Comparison of ENCODE assay signal across 7 mouse cellular contexts in genomic region chr11:55039591-55039990, GRCm38 (mm10). TPM values are rescaled to one million over a fixed set of nuclear protein-coding genes. Genes with fewer than 3 reads are reported as not detected.
DNase-seq lines count a peak whose midpoint lies in the region; ATAC-seq and TF ChIP-seq lines count a peak whose summit lies in the region.

No protein-coding gene starts in this region.

- peak; percentile 94 for TF ChIP-seq CTCF in hindbrain, postnatal 0 days (IDR thresholded peaks at IDR 0.05; ENCODE audit: low read depth)

- H3K27ac ChIP-seq in forebrain, embryonic 16.5 days (ENCODE audit: low read length) = no peak overlapping the region
- no peak overlapping the region for H3K27ac ChIP-seq in hindbrain, postnatal 0 days
- H3K27ac ChIP-seq in midbrain, embryonic 11.5 days (ENCODE audit: low read depth, low read length) = no peak overlapping the region

- no peaks in the 10 kb centered on the region for H3K27me3 ChIP-seq in forebrain, embryonic 16.5 days (replicated peaks; ENCODE audit: control insufficient read depth, insufficient read depth, low read length)
- no peaks in the 10 kb centered on the region for H3K27me3 ChIP-seq in hindbrain, postnatal 0 days (ENCODE audit: insufficient read depth, low read length)
- no peaks in the 10 kb centered on the region; the same call in 1 of the 2 replicates for H3K27me3 ChIP-seq in midbrain, embryonic 11.5 days (ENCODE audit: control insufficient read depth, insufficient read depth, low read length)

- H3K4me2 ChIP-seq in forebrain, embryonic 16.5 days (ENCODE audit: low read length) = no peak overlapping the region
- peak overlapping the region; percentile 7; the same call in 1 of the 2 replicates for H3K4me2 ChIP-seq in hindbrain, postnatal 0 days (ENCODE audit: low read depth, low read length)
- no peak overlapping the region for H3K4me2 ChIP-seq in midbrain, embryonic 11.5 days

- intact Hi-C loops in left cerebral cortex, postnatal 10 days (cut with DNase I) = loop anchor here (2.0 kb wide), 1 partner anchor 41 kb away; no protein-coding TSS in a partner anchor

- H3K9me3 ChIP-seq in forebrain, embryonic 16.5 days (ENCODE audit: control insufficient read depth, low read length) = no peaks in the 10 kb centered on the region
- H3K9me3 ChIP-seq in hindbrain, postnatal 0 days (ENCODE audit: low read length) = no peaks in the 10 kb centered on the region
- no peaks in the 10 kb centered on the region for H3K9me3 ChIP-seq in midbrain, embryonic 11.5 days (ENCODE audit: control insufficient read depth, low read length)

- no peak overlapping the region for H3K9ac ChIP-seq in forebrain, embryonic 16.5 days (replicated peaks; ENCODE audit: low read depth, low read length)
- H3K9ac ChIP-seq in hindbrain, postnatal 0 days (replicated peaks; ENCODE audit: low read length) = no peak overlapping the region
- H3K9ac ChIP-seq in midbrain, embryonic 11.5 days (ENCODE audit: low read length) = no peak overlapping the region

- H3K36me3 ChIP-seq in forebrain, embryonic 16.5 days (ENCODE audit: control insufficient read depth, insufficient read depth) = no peaks in the 10 kb centered on the region
- H3K36me3 ChIP-seq in hindbrain, postnatal 0 days (ENCODE audit: insufficient read depth, low read length) = no peaks in the 10 kb centered on the region
- no peaks in the 10 kb centered on the region for H3K36me3 ChIP-seq in midbrain, embryonic 11.5 days (ENCODE audit: control insufficient read depth, insufficient read depth, low read length)

- ATAC-seq in forebrain, embryonic 16.5 days = peak; percentile 62
- ATAC-seq in hindbrain, postnatal 0 days = peak; percentile 81
- ATAC-seq in midbrain, embryonic 11.5 days (ENCODE audit: low FRiP score) = 0 out of 2 replicates have a peak, but pooled peaks have one; percentile 40

- 0 out of 2 replicates have a peak, but pooled peaks cover 2% of the 10 kb centered on the region for H3K4me1 ChIP-seq in forebrain, embryonic 16.5 days (replicated peaks; ENCODE audit: control insufficient read depth, insufficient read depth, low read length)
- no peaks in the 10 kb centered on the region for H3K4me1 ChIP-seq in hindbrain, postnatal 0 days (ENCODE audit: insufficient read depth, low read length)
- no peaks in the 10 kb centered on the region for H3K4me1 ChIP-seq in midbrain, embryonic 11.5 days (ENCODE audit: control insufficient read depth, insufficient read depth, low read length)

- H3K4me3 ChIP-seq in forebrain, embryonic 16.5 days (replicated peaks; ENCODE audit: low read length) = no peak overlapping the region
- no peak overlapping the region for H3K4me3 ChIP-seq in hindbrain, postnatal 0 days (ENCODE audit: low read length)
- no peak overlapping the region for H3K4me3 ChIP-seq in midbrain, embryonic 11.5 days (ENCODE audit: low read depth, low read length)

- 3% methylated on average over 9 of the region's 9 CpGs for WGBS in forebrain, embryonic 16.5 days
- 6% methylated on average over 9 of the region's 9 CpGs for WGBS in hindbrain, postnatal 0 days
- WGBS in midbrain, embryonic 11.5 days = 8% methylated on average over 9 of the region's 9 CpGs

- peak; percentile 78 for DNase-seq in Muller cell, postnatal 12 days (ENCODE audit: inconsistent ontology term)
- peak; percentile 61 for DNase-seq in cerebellum, adult 11-12 months
- DNase-seq in hindbrain, postnatal 0 days (ENCODE audit: low spot score) = peak; percentile 84
- DNase-seq in left cerebral cortex, postnatal 10 days (ENCODE audit: extremely low spot score in 1 of 2, low spot score in 2 of 2) = peak; percentile 55 to 90
- DNase-seq in midbrain, embryonic 11.5 days (ENCODE audit: low spot score, missing footprints) = peak; percentile 98
- DNase-seq in spleen, adult 12 weeks (ENCODE audit: low spot score) = peak; percentile 42

RNA-seq across cellular contexts. Expression of gene Anxa6, which starts 6.3 kb away (rescaled TPM):
- polyA plus RNA-seq in forebrain, embryonic 16.5 days (2015; fragmentation: Nextera tagmentation; extraction: Ambion mirVana) = 40.9 and 53.0 TPM in 2 replicates
- 83.2 and 86.0 TPM in 2 replicates for total RNA-seq in hindbrain, postnatal 0 days (2014; rRNA removed)
- polyA plus RNA-seq in hindbrain, postnatal 0 days (2015; fragmentation: Nextera tagmentation; extraction: Ambion mirVana) = 71.3 and 74.8 TPM in 2 replicates
- total RNA-seq in left cerebral cortex, postnatal 10 days (2021) = 10 to 100 TPM; 82.6 to 85.7 TPM
- 71.2 and 77.6 TPM in 2 replicates for polyA plus RNA-seq in midbrain, embryonic 11.5 days (2014; fragmentation: Nextera tagmentation; extraction: Ambion mirVana)

RNA-seq across cellular contexts. Expression of gene Ccdc69, which starts 38.3 kb away (rescaled TPM):
- 0.29 TPM in 1 of 2 replicates, not detected in the other for polyA plus RNA-seq in forebrain, embryonic 16.5 days (2015; fragmentation: Nextera tagmentation; extraction: Ambion mirVana)
- 0.65 TPM in 1 of 2 replicates, not detected in the other for total RNA-seq in hindbrain, postnatal 0 days (2014; rRNA removed)
- 0.56 and 0.78 TPM in 2 replicates for polyA plus RNA-seq in hindbrain, postnatal 0 days (2015; fragmentation: Nextera tagmentation; extraction: Ambion mirVana)
- total RNA-seq in left cerebral cortex, postnatal 10 days (2021) = under 1 TPM; 0.36 to 0.56 TPM
- polyA plus RNA-seq in midbrain, embryonic 11.5 days (2014; fragmentation: Nextera tagmentation; extraction: Ambion mirVana) = 0.37 and 0.41 TPM in 2 replicates

RNA-seq across cellular contexts. Expression of gene Gm2a, which starts 58.3 kb away (rescaled TPM):
- 20.9 and 21.4 TPM in 2 replicates for polyA plus RNA-seq in forebrain, embryonic 16.5 days (2015; fragmentation: Nextera tagmentation; extraction: Ambion mirVana)
- 45.2 and 48.9 TPM in 2 replicates for total RNA-seq in hindbrain, postnatal 0 days (2014; rRNA removed)
- polyA plus RNA-seq in hindbrain, postnatal 0 days (2015; fragmentation: Nextera tagmentation; extraction: Ambion mirVana) = 67.8 and 72.1 TPM in 2 replicates
- 10 to 100 TPM; 43.8 to 45.2 TPM for total RNA-seq in left cerebral cortex, postnatal 10 days (2021)
- 14.0 and 15.0 TPM in 2 replicates for polyA plus RNA-seq in midbrain, embryonic 11.5 days (2014; fragmentation: Nextera tagmentation; extraction: Ambion mirVana)

Comparison
In these comparisons a context has a peak if more than half of its experiments do, and no peak if none do; other contexts are left out.
1. DNase-seq: peak in every context shown above with its lines; median percentile 98 in midbrain, embryonic 11.5 days; 84 in hindbrain, postnatal 0 days; 78 in Muller cell, postnatal 12 days; 72 in left cerebral cortex, postnatal 10 days; 61 in cerebellum, adult 11-12 months; 42 in spleen, adult 12 weeks.